Mouse (Mus musculus) lung, embryonic 14.5 days (tissue): ENCODE measurements at regions not wholly inside any gene's neighbourhood (a gene's known extent, or its start where the extent isn't known, plus 50 kb on each side); places are given as distances from the start of the nearest gene placed in this dataset.

Source experiments
- ATAC-seq: fragments of 200-750 bp; cut with Nextera tagmentation; 2 replicates; pipeline ENCODE4 v1.8.0; 2017; ENCODE audit warnings: mild to moderate bottlenecking, moderate TSS enrichment, moderate library complexity; ENCODE audit not compliant: insufficient read depth
- DNase-seq: peaks from one replicate; pipeline ENCODE4 v3.0.0-alpha.2; 2015
- H3K27ac ChIP-seq: fragments of 300-500 bp; sonication (generic); 2 replicates; pipeline ENCODE4 v1.5.1; 2014; ENCODE audit warnings: low read depth, mild to moderate bottlenecking, moderate library complexity
- H3K27me3 ChIP-seq: fragments of 300-500 bp; sonication (generic); 2 replicates; pipeline ENCODE4 v1.6.1; 2014; ENCODE audit warnings: low read length, control low read depth; ENCODE audit not compliant: insufficient read depth
- H3K36me3 ChIP-seq: fragments of 300-500 bp; sonication (generic); 2 replicates; pipeline ENCODE4 v1.6.1; 2014; ENCODE audit warnings: control low read depth; ENCODE audit not compliant: insufficient read depth
- H3K4me1 ChIP-seq: fragments of 300-500 bp; sonication (generic); 2 replicates; pipeline ENCODE4 v1.6.1; 2014; ENCODE audit warnings: antibody characterized with exemption, control low read depth; ENCODE audit not compliant: insufficient read depth
- H3K4me2 ChIP-seq: fragments of 300-500 bp; sonication (generic); 2 replicates; pipeline ENCODE4 v1.6.1; 2014; ENCODE audit warnings: mild to moderate bottlenecking
- H3K4me3 ChIP-seq: fragments of 300-500 bp; sonication (generic); 2 replicates; pipeline ENCODE4 v1.5.1; 2014; ENCODE audit warnings: low read depth, low read length
- H3K9ac ChIP-seq: fragments of 300-500 bp; sonication (generic); 2 replicates; pipeline ENCODE4 v1.6.1; 2014
- H3K9me3 ChIP-seq: fragments of 300-500 bp; sonication (generic); 2 replicates; pipeline ENCODE4 v1.6.1; 2016; ENCODE audit warnings: low read depth, low read length, control low read depth
- CTCF ChIP-seq: IDR thresholded peaks from 2 replicates; pipeline ENCODE4 v1.5.1; 2016; ENCODE audit warnings: antibody characterized with exemption, low read depth
- WGBS: fragments of 180-500 bp; shearing (Covaris S2); extraction: QIAGEN DNeasy Blood & Tissue Kit; methylation state at CpG from one replicate; pipeline ENCODE4 v1.1.7; 2014; 5-methylcytosine and 5-hydroxymethylcytosine counted together

DNA sequence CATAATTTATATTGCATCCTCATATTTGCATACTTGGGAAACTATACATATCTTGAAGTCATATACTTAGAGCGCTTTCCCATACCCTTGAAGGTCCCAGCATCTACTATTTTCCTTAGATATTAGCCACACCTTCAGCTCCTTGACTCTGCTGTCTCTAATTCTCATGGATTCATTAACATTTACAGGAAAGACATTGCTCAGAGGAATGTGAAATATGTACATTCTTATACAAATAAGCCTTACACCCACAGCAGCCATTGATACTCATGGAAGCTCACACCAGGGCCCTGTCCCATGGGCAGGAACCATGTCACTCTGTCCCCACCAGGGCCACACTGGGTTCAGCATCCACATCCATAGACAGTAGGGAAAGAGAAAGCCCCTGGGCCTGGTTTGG, 122.1 kb downstream of the Trim42 start:
- DNase-seq (no peak), ATAC-seq (no peak)
- no peak overlapping the region for H3K9ac ChIP-seq
- no peak overlapping the region for H3K4me2 ChIP-seq
- no peaks in the 10 kb centered on the region for H3K27me3 ChIP-seq
- H3K4me1 ChIP-seq: no peaks in the 10 kb centered on the region
- H3K9me3 ChIP-seq: no peaks in the 10 kb centered on the region
- TF ChIP-seq CTCF: no peak
- no peak overlapping the region for H3K27ac ChIP-seq
- H3K4me3 ChIP-seq: no peak overlapping the region
- no peaks in the 10 kb centered on the region for H3K36me3 ChIP-seq
- 93% methylated on average over 1 of the region's 1 CpGs for WGBS

DNA sequence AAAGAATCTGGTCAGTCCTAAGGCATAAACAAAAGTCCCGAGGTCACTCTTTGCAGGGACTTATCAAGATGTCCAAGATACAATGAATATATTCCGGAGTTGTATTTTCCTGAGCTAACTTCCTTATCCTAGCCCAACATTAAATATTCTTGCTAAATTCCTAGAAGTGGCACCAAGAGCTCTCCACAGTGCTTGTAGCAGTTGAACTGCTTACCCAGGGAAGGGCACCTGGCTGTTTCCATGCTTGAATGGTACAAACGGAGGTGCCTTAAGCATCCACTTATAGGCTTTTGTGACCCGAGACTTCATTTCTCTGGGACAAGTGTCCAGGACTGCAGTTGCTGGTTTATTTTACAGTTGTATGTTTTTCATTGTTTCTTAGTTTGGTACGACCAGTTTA, 115.1 kb upstream of the Slc25a36 start:
- H3K9me3 ChIP-seq: no peaks in the 10 kb centered on the region
- H3K4me1 ChIP-seq: no peaks in the 10 kb centered on the region
- no peak overlapping the region for H3K9ac ChIP-seq
- no peaks in the 10 kb centered on the region for H3K36me3 ChIP-seq
- no peak overlapping the region for H3K27ac ChIP-seq
- 64% methylated on average over 5 of the region's 5 CpGs for WGBS
- DNase-seq (peak; percentile 5), ATAC-seq (no peak)
- TF ChIP-seq CTCF: no peak
- H3K4me2 ChIP-seq: no peak overlapping the region
- no peaks in the 10 kb centered on the region for H3K27me3 ChIP-seq
- no peak overlapping the region for H3K4me3 ChIP-seq

DNA sequence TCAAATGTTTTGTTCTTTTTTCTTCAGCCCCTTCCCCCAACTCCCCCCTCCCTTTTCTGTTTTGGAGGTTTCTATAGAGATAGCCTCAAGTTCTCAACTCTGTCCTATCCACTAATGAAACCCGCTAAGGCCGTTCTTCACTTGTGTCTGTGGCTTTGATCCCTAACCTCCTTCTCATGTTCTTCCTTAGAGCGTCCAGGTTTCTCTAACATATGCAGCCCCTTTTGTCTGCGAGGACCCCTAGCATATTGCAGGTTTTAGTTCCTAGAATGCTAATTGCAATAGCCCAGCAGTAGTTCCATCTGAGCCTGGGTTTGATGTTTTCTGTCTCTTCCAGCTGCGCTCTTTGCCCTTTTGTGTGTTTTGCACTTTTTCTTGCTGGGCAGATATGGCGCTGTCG, 113.6 kb upstream of the Slc25a36 start:
- Histone ChIP-seq H3K9me3 (no peaks in the 10 kb centered on the region), H3K27me3 (no peaks in the 10 kb centered on the region), H3K4me3 (no peak overlapping the region), H3K4me2 (no peak overlapping the region), H3K4me1 (no peaks in the 10 kb centered on the region), H3K36me3 (no peaks in the 10 kb centered on the region), H3K9ac (no peak overlapping the region), H3K27ac (no peak overlapping the region)
- DNase-seq (no peak), ATAC-seq (no peak)
- no peak for TF ChIP-seq CTCF
- WGBS: 47% methylated on average over 7 of the region's 7 CpGs

DNA sequence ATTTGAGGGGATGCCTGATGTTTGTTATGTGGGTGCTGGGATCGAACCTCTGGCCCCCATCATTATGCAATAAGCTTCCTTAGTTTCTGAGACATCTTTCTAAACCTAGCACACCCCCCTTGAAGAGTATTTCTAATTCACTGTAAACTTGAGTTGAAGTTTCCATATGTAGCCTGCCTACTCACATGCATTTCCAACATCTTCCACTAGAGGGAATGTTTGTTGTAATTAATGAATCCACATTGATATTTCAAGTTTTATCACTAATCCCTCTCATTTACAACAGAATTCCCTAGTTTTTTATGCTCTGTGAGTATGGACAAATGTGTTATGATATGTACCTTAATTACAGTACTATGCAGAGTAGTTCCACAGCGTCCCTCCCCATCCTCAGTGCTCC, 103.8 kb upstream of the Slc25a36 start:
- Histone ChIP-seq H3K27me3 (no peaks in the 10 kb centered on the region), H3K9ac (no peak overlapping the region), H3K9me3 (no peaks in the 10 kb centered on the region), H3K4me3 (no peak overlapping the region), H3K27ac (no peak overlapping the region), H3K36me3 (no peaks in the 10 kb centered on the region), H3K4me2 (no peak overlapping the region), H3K4me1 (no peaks in the 10 kb centered on the region)
- peak; percentile 80 for DNase-seq
- WGBS: 37% methylated on average over 2 of the region's 2 CpGs
- peak; percentile 67 for TF ChIP-seq CTCF
- no peak for ATAC-seq

DNA sequence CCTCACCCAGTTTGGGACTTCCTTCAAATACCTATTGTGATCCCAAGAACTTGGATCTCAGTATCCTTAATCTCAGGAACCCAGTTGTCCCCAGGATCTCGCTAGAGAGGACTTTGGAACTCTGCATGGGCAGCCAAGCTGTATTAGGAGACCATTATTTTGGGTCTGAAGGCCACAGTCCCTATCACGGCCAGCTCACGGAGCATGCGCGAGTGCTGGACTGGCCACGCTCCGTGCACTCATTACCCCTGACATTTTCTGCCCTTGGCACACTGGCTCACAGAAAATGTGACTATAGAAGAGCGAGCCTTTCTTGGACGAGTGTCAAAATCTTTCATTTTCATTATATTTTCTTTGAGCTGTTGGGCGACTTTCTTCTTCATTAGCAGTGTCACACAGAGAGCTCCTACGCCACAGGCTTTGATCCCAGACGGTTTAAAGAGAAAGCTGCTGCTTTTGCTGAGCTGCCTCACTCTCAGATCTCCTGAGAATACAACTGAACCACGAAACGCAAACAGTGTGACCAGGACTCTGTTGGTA, 79.4 kb upstream of the Slc25a36 start:
- no peaks in the 10 kb centered on the region for H3K9me3 ChIP-seq
- TF ChIP-seq CTCF: no peak
- no peak overlapping the region for H3K4me3 ChIP-seq
- H3K36me3 ChIP-seq: no peaks in the 10 kb centered on the region
- H3K4me1 ChIP-seq: no peaks in the 10 kb centered on the region
- no peak overlapping the region for H3K27ac ChIP-seq
- peak; percentile 1 for DNase-seq
- no peak for ATAC-seq
- no peak overlapping the region for H3K4me2 ChIP-seq
- 81% methylated on average over 14 of the region's 14 CpGs for WGBS
- H3K27me3 ChIP-seq: no peaks in the 10 kb centered on the region
- no peak overlapping the region for H3K9ac ChIP-seq

DNA sequence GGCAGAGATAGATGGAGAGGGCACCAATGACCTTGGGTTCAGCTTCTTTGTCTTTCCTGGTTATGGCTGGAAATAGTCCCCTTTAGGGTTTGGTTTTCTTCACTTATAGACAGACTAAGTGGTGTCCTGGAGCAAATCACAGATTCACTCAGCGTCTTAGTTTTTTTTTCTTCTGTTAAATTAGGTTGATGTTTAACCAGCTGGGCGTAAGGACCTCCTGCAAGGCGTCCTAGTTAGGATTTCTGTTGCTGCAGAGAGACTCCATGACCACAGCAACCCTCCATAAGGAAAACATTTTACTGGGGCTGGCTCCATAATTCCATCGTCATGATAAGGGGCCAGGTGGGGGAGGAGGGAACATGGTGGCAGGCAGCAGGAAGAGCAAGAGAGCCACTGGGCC, 78.7 kb upstream of the Slc25a36 start:
- TF ChIP-seq CTCF: no peak
- 88% methylated on average over 4 of the region's 4 CpGs for WGBS
- no peaks in the 10 kb centered on the region for H3K27me3 ChIP-seq

DNA sequence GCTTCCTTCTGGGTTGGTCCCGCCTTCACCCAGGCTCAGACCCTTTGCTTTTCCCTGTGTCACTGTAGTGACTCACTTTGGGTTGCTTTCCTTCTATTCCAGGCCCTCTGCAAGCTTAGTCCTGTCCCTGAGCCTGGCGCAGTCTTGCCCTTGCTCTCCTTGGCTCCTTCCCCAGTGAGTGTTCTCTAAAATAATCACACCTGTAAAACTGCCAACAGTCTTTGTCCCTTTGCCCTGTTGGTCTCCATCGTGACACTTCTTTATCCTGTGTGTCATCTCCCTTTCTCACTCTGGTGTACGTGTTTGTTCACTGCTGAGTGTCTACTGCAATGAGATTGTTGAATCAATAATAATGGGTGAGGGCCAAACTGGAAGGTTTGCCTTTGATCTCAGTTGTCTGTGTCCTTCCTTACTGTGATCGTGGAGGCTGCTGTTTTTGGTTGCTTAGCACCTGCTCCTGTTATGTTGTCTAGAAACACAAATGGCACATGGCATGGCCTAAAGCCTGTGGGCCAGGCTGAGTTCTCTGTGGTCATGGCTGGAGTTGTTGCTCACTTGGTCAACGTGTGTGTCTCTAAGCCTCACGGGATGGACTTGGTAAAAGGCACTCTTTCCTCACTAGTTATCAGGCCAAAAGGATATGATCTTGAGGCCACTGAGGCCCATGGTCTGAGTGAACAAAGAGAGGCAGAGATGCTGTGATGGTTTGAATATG, 77.8 kb upstream of the Slc25a36 start:
- Histone ChIP-seq H3K27ac (no peak overlapping the region), H3K4me1 (no peaks in the 10 kb centered on the region), H3K4me2 (no peak overlapping the region), H3K27me3 (no peaks in the 10 kb centered on the region), H3K36me3 (no peaks in the 10 kb centered on the region), H3K9me3 (no peaks in the 10 kb centered on the region), H3K4me3 (no peak overlapping the region), H3K9ac (no peak overlapping the region)
- ATAC-seq (no peak), DNase-seq (no peak)
- TF ChIP-seq CTCF: no peak
- 73% methylated on average over 7 of the region's 7 CpGs for WGBS

More for the DNA sequence above, 78.7 kb upstream of the Slc25a36 start:
- no peak overlapping the region for H3K4me3 ChIP-seq
- H3K9me3 ChIP-seq: no peaks in the 10 kb centered on the region
- H3K4me1 ChIP-seq: no peaks in the 10 kb centered on the region
- DNase-seq (no peak), ATAC-seq (no peak)
- no peak overlapping the region for H3K4me2 ChIP-seq
- no peak overlapping the region for H3K9ac ChIP-seq
- H3K27ac ChIP-seq: no peak overlapping the region
- H3K36me3 ChIP-seq: no peaks in the 10 kb centered on the region
